Mouse (Mus musculus) layer of hippocampus, adult 18-20 months (tissue): ENCODE measurements around the gene Tirap. TPM values are rescaled to one million over a fixed set of nuclear protein-coding genes. Genes with fewer than 3 reads are reported as not detected.
"Not testable (repeated sequence)": the region's sequence is repeated elsewhere in the genome, so short reads cannot be mapped to it uniquely, and the experiment has no call there.

Source experiments
- DNase-seq, 2 experiments: peaks; one replicate each; pipeline ENCODE4 v3.0.0; 2022; ENCODE audit warnings: low spot score in 2 of 2
- total RNA-seq, 2 experiments: library from RNA; stranded (reverse); gene quantifications; 2 replicates each; pipeline ENCODE4 v1.2.3; 2021

Tirap gene
- total RNA-seq, 2 experiments from 2014 or later, result 2.1 to 2.4 TPM

GRCm38 (mm10) chr9:35156002-35156710 is 43.9 kb downstream of the Tirap start:
- DNase-seq, result peak in 1 of 2 experiments; percentile 62

- DNase-seq, result no peak
Measured at GRCm38 (mm10) chr9:35152923-35153322, 47.2 kb downstream of the Tirap start.

- not testable (repeated sequence) for DNase-seq
Measured at GRCm38 (mm10) chr9:35148822-35149221, 51.3 kb downstream of the Tirap start.

- not testable (repeated sequence) for DNase-seq
Measured at GRCm38 (mm10) chr9:35147261-35147660, 52.8 kb downstream of the Tirap start.

GRCm38 (mm10) chr9:35145829-35146228 is 54.3 kb downstream of the Tirap start:
- no peak for DNase-seq

- DNase-seq, result no peak
Measured at GRCm38 (mm10) chr9:35145118-35145517, 55.0 kb downstream of the Tirap start.

- no peak for DNase-seq
Measured at GRCm38 (mm10) chr9:35142221-35142620, 57.9 kb downstream of the Tirap start.

GRCm38 (mm10) chr9:35139231-35139744 is 60.8 kb downstream of the Tirap start:
- no peak for DNase-seq

- DNase-seq, result no peak
Measured at GRCm38 (mm10) chr9:35138029-35138428, 62.1 kb downstream of the Tirap start.

- DNase-seq, result peak in 1 of 2 experiments; percentile 32
Measured at GRCm38 (mm10) chr9:35135575-35135974, 64.5 kb downstream of the Tirap start.

Other genes starting within 250 kb of the Tirap start
- gene St3gal4, start 81.0 kb downstream of the Tirap start, total RNA-seq, result 10 to 100 TPM; 26.8 to 31.0 TPM
- gene Dcps, start 24.2 kb downstream of the Tirap start, total RNA-seq, result 10 to 100 TPM; 21.1 to 21.2 TPM
- 10 to 100 TPM; 65.8 to 69.0 TPM for gene Srpr, start 116 bp downstream of the Tirap start, total RNA-seq
- gene Foxred1, start 10.8 kb upstream of the Tirap start, total RNA-seq, result 10 to 100 TPM; 33.1 to 35.0 TPM
- 10 to 100 TPM; 28.9 to 29.1 TPM for gene Fam118b, start 67.5 kb upstream of the Tirap start, total RNA-seq
- 10 to 100 TPM; 11.9 to 13.5 TPM for gene Rpusd4, start 67.6 kb upstream of the Tirap start, total RNA-seq
- 10 to 100 TPM; 11.2 to 11.9 TPM for gene Cdon, start 220.8 kb upstream of the Tirap start, total RNA-seq